Mouse (Mus musculus) urinary bladder, postnatal 36 days (tissue): ENCODE results near the gene AL607142.1.
A peak's percentile ranks its signal among the peaks of the same experiment; 100 is the strongest.

ENCODE experiments used
- DNase-seq, 2 experiments: peaks; one replicate each; pipeline ENCODE4 v3.0.0; 2022; ENCODE audit warnings: low spot score in 2 of 2, mixed read lengths in 1 of 2

Gene AL607142.1

DNA sequence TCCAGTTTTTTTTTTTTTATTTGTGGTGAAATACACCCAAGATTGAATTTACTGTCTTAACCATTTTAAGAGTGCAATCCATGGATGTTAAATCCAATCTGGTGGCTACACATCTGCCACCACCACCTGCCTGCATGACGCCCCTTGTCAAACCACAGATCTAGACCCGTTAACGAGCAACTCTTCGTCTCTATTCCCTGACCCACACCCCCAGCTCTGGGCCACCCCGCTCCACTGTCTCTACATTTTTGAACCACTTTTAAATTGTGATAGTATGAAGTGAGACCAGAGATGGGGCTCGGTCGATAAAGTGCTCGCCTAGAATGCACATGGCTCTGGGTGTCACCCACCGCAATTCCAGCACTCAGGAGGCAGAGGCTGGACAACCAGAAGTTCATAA is 8.3 kb upstream of the AL607142.1 start:
- no peak for DNase-seq

GRCm38 (mm10) chr4:120057529-120057928 is 7.3 kb upstream of the AL607142.1 start:
- no peak for DNase-seq

DNA sequence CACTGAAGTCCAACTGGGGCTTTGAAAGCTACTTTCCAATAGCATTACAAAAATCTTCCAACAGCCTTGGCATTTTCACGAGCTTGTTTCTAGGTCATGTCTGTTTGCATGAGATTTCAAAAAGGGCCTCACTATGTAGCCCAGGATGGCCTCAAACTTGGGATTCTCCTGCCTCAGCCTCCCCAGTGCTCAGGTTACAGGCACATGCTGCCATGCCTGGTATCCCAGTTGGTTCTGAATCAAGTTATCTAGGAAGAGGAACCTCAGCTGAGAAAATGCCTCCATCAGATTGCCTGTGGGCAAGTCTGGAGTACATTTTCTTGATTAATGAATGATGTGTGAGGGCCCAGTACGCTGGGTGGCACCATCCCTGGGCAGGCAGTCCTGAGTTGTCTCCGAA is 6.6 kb upstream of the AL607142.1 start:
- DNase-seq, result no peak

- DNase-seq, result no peak
These were observed 6.0 kb upstream of the AL607142.1 start for GRCm38 (mm10) chr4:120058794-120059193.

GRCm38 (mm10) chr4:120061727-120062126 is 3.1 kb upstream of the AL607142.1 start:
- no peak for DNase-seq

GRCm38 (mm10) chr4:120062198-120062597 is 2.6 kb upstream of the AL607142.1 start:
- DNase-seq, result no peak

GRCm38 (mm10) chr4:120062754-120063153 is 2.0 kb upstream of the AL607142.1 start:
- no peak for DNase-seq

DNA sequence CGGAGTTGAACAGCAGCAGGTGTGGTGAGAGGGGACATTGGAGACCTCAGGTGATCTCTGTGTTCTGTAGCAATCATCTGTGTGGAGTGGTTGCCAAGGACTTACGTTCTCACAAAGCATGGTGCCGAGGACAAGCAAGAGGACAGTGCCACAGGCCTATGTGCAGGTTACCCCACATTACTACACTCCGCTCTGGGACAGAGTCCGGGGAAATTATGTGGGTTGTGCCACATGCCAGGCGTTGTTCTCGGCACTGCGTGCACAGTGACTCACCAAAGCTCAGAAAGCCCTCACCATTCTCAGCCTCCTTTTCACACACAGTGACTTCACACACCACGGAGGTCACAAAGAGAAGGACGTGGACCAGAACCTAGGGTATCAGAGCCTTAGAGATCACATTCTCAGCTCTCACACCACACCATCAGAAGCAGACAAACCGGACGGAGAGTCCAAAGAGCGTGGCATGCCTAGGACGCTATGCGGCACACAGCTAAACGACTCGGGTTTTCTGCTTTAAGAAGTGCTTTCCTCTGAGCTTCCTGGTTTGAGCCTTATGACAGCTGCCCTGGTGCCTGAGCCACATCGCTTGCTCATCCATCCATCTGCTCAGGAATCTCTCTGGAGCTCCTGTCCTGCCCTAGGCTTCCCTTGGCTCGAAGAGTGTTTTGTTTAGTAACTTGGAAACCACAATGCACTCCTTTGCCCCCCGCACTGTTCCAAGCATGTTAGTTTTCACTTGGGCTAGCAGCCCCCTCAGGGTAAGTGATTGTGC is 1.3 kb upstream of the AL607142.1 start:
- DNase-seq, result no peak

GRCm38 (mm10) chr4:120066841-120067591 is 2.2 kb downstream of the AL607142.1 start:
- no peak for DNase-seq

DNA sequence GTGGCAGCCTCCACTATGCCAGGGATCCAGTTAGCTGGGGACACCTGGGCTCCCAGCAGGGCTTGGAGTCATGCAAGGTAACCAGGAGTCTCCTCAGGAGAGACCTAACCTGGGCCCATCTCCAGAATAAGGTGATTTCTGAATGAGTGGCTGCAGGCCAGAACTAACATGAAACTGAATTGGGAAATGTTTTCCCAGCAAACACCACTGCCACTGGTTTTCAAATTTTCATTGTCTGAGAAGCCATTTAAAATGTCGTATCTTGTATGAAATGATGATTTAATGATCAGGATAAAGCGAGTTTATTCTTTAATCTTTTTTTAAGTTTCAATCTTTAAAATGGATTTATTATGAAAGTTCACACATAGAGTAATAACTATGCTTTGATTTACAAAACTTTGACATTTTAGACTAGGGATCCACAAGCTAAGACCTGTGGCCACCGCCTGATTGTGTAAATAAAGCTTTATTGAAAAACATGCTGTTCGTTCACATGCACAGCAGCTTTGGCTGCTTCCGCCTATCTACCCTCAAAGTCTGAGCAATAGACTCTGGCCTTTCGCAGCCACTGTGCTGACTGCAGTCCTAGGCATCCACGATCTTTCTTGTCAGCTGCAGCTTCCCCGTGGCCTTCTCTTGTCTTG is 2.9 kb downstream of the AL607142.1 start:
- DNase-seq, result no peak

- DNase-seq, result no peak
These were observed 4.2 kb downstream of the AL607142.1 start for GRCm38 (mm10) chr4:120068883-120069581.

DNA sequence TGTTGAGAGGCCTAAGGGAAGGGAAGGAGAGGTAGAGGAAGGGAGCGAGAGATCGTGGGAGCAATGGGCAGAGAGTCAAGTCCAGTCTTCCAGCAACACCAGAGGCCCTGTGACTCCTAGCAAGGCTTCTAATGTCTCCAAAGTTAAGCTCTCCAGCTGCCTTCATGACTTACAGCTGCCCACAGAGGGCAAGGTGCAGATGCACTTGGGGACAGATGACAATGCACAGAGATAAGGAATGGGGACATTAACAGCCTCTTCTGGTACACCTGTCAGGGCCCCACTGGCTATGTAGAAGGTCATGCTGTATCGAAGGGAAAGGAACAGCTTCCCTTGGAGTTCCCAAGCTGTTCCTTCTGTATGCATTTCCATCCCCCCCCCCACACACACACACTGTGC is 4.8 kb downstream of the AL607142.1 start:
- no peak for DNase-seq

DNA sequence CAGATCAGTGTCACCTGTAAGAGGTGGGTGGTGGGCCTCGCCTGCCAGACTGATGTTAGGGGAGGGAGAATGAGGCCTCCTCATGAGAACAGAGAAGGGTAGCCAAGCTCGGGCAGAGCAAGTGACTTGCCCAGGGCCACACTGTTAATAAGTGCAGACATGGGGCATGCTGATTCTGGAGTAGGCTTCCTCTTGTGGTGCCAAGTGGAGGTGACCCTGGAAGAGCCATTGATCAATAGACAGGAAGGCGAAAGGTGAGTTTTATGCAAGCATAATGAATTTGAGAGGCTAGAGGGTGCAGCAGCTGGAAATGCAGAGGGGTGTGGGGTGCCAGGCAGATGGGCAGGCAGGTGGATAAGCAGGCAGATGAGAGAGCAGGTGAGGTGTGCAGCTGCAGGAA is 6.6 kb downstream of the AL607142.1 start:
- no peak for DNase-seq

DNA sequence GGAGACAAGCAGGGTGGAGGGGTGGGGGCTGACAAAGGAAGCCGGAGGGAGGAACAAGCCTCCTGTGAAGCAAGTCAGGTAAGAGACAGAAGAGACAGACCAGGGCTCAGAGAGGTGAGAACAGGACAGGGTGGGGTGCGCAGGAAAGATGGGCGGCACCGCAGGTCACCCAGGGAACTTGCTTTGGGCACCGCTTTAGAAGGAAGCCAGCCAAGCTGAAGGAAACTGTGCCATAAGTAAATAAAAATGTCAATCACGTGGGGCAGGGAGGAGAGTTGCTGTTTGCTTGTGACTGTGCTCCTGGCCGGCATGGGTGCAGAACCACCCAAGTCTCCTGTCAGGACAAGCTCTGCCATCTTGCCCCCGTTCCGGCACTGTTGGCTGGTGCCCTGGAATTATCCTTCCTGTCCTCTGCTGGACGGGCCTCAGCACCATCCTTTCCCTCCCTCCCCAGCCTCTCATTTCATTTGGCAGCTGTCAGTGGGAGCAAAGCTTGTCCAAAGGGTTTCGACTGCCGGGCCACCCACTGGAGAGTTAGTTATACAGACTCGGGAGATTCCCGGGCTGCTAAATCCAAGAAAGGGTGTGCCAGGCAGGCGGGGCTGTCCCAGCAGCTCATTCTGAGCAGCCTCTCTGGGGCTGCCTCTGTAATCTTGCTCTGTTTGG is 7.2 kb downstream of the AL607142.1 start:
- peak; percentile 42 to 46 for DNase-seq

DNA sequence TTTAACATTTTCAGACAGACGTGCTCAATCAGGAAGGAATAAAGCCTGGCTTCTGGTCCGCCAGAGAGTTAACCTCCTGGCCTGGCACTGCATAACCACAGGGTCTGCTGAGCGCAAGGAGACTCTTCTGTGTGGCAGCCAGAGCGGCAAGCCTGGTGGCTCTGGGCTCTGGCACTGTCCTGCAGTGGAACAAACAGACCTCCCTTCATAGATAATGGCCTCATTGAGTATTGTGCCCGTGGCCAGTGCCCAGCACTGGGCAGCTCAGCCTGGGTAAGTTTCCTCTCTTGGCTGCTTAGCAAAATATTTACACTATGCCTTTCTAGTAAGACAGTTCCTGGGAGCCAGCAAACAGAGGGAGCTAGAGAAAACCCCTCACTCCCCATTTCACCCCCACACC is 9.3 kb downstream of the AL607142.1 start:
- DNase-seq, result no peak

- no peak for DNase-seq
These were observed 12.5 kb downstream of the AL607142.1 start for GRCm38 (mm10) chr4:120077322-120077721.

DNA sequence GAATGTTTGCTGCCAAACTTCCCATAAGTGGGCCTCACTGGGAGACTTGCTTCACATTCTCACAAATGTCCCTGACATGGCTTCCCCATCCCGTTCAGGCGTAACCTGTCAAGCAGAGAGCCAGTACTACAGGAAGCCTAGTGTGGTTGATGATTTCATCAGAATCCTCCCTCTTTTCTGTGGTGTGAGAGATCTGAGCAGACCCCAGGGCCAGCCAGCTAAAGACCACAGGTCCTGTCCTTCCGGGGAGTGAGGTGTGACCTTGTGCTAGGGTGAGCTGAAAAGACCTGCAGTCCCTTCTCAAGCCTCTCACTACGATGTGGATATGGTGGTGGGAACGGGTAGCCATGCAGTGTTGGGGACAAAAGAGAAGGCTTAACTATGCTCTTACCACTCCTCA is 17.7 kb downstream of the AL607142.1 start:
- no peak for DNase-seq

DNA sequence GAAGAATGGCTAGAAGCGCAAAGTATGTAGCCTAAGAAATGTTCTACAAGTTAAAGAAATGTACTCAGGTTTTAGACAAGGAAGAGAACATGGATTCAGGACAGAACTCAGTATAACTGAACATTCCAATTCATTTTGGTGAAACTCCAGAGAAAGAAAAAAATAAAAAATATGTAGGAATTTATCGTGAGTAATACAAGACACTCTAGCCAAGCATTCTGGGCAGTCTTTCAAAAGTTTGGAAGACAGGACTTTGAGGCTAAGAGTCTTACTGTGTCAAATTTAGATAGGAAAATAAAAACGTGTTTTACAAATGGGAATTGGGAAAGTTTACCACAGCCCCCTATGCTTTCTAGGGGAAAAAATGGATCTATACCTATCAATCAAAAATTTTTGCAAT is 18.9 kb downstream of the AL607142.1 start:
- no peak for DNase-seq

GRCm38 (mm10) chr4:120089536-120089935 is 24.7 kb downstream of the AL607142.1 start:
- no peak for DNase-seq

- no peak for DNase-seq
These were observed 27.4 kb downstream of the AL607142.1 start for GRCm38 (mm10) chr4:120091997-120092783.

DNA sequence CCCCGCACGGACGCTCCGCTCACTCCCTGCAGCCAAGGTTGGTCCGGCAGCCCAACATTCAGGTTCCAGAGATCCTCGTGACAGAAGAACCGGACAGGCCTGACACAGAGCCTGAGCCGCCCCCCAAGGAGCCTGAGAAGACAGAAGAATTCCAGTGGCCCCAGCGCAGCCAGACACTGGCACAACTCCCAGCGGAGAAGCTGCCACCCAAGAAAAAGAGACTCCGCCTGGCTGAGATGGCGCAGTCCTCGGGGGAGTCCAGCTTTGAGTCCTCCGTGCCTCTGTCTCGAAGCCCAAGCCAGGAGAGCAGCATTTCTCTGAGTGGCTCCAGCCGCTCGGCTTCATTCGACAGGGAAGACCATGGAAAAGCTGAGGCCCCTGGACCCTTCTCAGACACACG is 32.1 kb downstream of the AL607142.1 start:
- no peak for DNase-seq
